Mouse (Mus musculus): ENCODE data around the gene Mxd1.

Gene Mxd1

DNA sequence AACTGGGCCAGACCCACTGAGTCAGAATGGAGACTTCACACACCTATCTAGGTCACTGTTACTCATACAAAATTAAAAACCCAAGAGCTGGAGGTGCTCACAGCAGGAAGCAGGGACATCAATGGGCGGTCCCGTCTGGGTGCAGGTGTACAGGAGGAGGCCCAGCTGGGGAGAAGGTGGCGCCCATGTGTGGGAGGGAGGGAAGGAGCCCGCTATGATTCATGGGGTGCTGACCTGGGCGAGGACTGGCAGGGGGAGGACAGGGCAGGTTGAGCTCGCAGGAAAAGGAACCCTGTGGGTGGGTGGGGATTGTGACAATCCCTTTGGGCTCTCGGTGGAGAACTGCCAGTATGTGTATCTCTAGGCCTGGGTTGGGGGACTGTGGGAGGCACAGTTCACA is 63.7 kb downstream of the Mxd1 start:
- no peak for DNase-seq (ENCODE audit: low read depth, low spot score)

DNA sequence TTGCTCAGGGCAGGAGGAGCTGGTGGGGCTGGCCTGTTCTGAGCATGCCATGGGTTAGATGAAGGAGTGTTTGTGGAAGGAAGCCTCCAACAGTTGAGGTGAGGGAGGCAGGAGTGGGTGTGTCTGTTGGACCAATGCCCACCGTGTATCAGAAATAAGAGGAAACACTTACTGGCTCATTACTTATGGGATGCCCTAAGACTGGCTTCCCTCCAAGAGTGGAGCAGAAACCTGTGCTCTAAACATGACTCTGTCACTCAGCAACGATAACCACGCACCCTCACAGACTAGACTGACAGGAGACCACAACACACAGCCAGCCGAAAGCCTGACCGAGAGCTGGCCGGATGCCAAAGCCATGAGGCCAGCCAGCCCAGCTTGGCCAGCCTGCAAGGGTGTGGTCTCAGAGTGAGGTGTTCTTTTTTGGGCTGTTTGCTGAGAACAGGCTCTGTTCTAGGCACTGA is 69.0 kb downstream of the Mxd1 start:
- no peak for DNase-seq (ENCODE audit: low read depth, low spot score)

DNA sequence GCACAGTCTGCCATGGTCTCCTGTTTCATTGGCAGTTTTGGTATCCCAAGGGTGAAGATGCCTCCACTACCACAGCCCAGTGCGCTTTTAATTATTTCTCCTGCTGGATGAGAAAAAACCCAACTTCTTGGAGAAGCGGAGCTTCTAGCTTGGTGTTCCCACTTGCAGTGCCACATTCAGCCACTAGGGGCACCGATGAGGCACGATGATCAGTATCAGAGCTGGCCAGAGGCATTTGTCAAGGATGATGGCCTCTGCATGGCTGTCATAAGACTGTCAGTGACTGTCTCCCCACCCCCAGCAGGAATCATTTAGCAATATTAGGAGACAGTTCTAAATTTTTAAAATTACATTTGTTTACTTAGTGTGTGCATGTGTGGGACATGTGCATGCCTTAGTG is 69.8 kb downstream of the Mxd1 start:
- DNase-seq (ENCODE audit: low read depth, low spot score) = peak; percentile 64

DNA sequence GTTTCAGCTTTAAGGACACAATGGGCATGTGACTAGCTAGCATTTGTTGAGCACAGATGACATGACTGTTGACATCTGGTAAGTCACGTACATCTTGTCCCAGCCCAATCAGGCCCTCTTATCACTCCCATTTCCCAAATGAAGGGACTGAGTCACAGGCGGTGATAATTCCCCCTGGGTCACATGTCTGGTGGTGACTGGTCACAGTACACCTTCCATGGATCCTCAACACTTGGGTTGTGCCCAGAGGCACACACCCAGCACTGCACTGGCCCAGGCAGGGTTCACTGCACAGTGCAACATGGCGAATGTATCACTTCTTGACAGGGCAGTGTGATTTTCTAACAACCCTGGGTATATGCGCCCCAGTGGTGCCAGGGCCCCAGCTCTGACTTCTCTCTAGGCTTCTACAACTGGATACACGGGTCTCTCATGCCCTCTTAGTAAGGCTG is 70.2 kb downstream of the Mxd1 start:
- DNase-seq (ENCODE audit: low read depth, low spot score) = no peak

Measured in forelimb bud, embryonic 11.5 days (tissue).